Mouse (Mus musculus): Measurements from ENCODE around the gene Cep104.

Cep104 gene

GRCm38 (mm10) chr4:153974431-153975291 is at the start of gene Cep104, which contains the start of gene Dffb:
Gene Cep104, plus strand, starts transcription at chr4:153975194.
Gene Dffb, minus strand, starts transcription at chr4:153975126.
- DNase-seq (ENCODE audit: low spot score) = peak; percentile 94

- no peak for DNase-seq (ENCODE audit: low spot score)
Observed at GRCm38 (mm10) chr4:153928772-153929299, 46.2 kb upstream of the Cep104 start.

- peak; percentile 16 for DNase-seq (ENCODE audit: low spot score)
Observed at GRCm38 (mm10) chr4:153929425-153929824, 45.6 kb upstream of the Cep104 start.

GRCm38 (mm10) chr4:153929921-153930320 is 45.1 kb upstream of the Cep104 start:
- DNase-seq (ENCODE audit: low spot score) = no peak

GRCm38 (mm10) chr4:153943243-153943642 is 31.8 kb upstream of the Cep104 start:
- no peak for DNase-seq (ENCODE audit: low spot score)

GRCm38 (mm10) chr4:153944261-153944660 is 30.7 kb upstream of the Cep104 start:
- DNase-seq (ENCODE audit: low spot score) = no peak

GRCm38 (mm10) chr4:153945741-153946140 is 29.3 kb upstream of the Cep104 start:
- DNase-seq (ENCODE audit: low spot score) = no peak

GRCm38 (mm10) chr4:153950372-153950771 is 24.6 kb upstream of the Cep104 start:
- DNase-seq (ENCODE audit: low spot score) = no peak

- DNase-seq (ENCODE audit: low spot score) = no peak
Observed at GRCm38 (mm10) chr4:153951150-153951549, 23.8 kb upstream of the Cep104 start.

GRCm38 (mm10) chr4:153951692-153952091 is 23.3 kb upstream of the Cep104 start:
- no peak for DNase-seq (ENCODE audit: low spot score)

GRCm38 (mm10) chr4:153955651-153956050 is 19.3 kb upstream of the Cep104 start:
- DNase-seq (ENCODE audit: low spot score) = no peak

- DNase-seq (ENCODE audit: low spot score) = peak; percentile 98
Observed at GRCm38 (mm10) chr4:153956569-153957405, 18.2 kb upstream of the Cep104 start, which contains the start of gene A430005L14Rik. Gene A430005L14Rik, plus strand, starts transcription at chr4:153957237.

GRCm38 (mm10) chr4:153957444-153958250 is 17.3 kb upstream of the Cep104 start:
- DNase-seq (ENCODE audit: low spot score) = no peak

- no peak for DNase-seq (ENCODE audit: low spot score)
Observed at GRCm38 (mm10) chr4:153962631-153963030, 12.4 kb upstream of the Cep104 start.

GRCm38 (mm10) chr4:153966651-153967050 is 8.3 kb upstream of the Cep104 start:
- DNase-seq (ENCODE audit: low spot score) = no peak

GRCm38 (mm10) chr4:153967556-153967955 is 7.4 kb upstream of the Cep104 start:
- DNase-seq (ENCODE audit: low spot score) = no peak

GRCm38 (mm10) chr4:153968063-153968462 is 6.9 kb upstream of the Cep104 start:
- no peak for DNase-seq (ENCODE audit: low spot score)

- DNase-seq (ENCODE audit: low spot score) = no peak
Observed at GRCm38 (mm10) chr4:153975292-153975662, 283 bp downstream of the Cep104 start.

GRCm38 (mm10) chr4:153975768-153976167 is 774 bp downstream of the Cep104 start:
- DNase-seq (ENCODE audit: low spot score) = no peak

GRCm38 (mm10) chr4:153979243-153979642 is 4.2 kb downstream of the Cep104 start:
- DNase-seq (ENCODE audit: low spot score) = no peak

- no peak for DNase-seq (ENCODE audit: low spot score)
Observed at GRCm38 (mm10) chr4:153980470-153980869, 5.5 kb downstream of the Cep104 start.

GRCm38 (mm10) chr4:153992715-153993114 is 17.7 kb downstream of the Cep104 start:
- DNase-seq (ENCODE audit: low spot score) = no peak

All from testis, postnatal 14 days (tissue).